Mouse (Mus musculus) stomach, postnatal 0 days (tissue): ENCODE measurements around the gene Gbf1.

Experiments used
- CTCF ChIP-seq: IDR thresholded peaks from 2 replicates; pipeline ENCODE4 v1.5.1; 2016; ENCODE audit warnings: antibody characterized with exemption, low read depth, mild to moderate bottlenecking, moderate library complexity
- EP300 ChIP-seq: optimal IDR thresholded peaks from 2 replicates; pipeline ENCODE3; 2016; ENCODE audit warnings: antibody characterized with exemption

GRCm38 (mm10) chr19:46286047-46286446 is 133.7 kb downstream of the Gbf1 start:
- TF ChIP-seq CTCF (no peak), EP300 (no peak)
